Mouse (Mus musculus) small intestine, adult 2 months (tissue): ENCODE results near the gene Zfyve28. TPM values are rescaled to one million over a fixed set of nuclear protein-coding genes. Genes with fewer than 3 reads are reported as not detected.

Experiments used
- H3K27ac ChIP-seq: fragments of 200-500 bp; 2 replicates; pipeline ENCODE4 v1.5.1; 2012; ENCODE audit warnings: low read depth, low read length, control low read depth, inconsistent platforms; ENCODE audit not compliant: insufficient read depth
- H3K27me3 ChIP-seq: fragments of 200-500 bp; 2 replicates; pipeline ENCODE4 v1.6.1; 2012; ENCODE audit warnings: mild to moderate bottlenecking, moderate library complexity, low read length, inconsistent platforms; ENCODE audit not compliant: control insufficient read depth, insufficient read depth
- H3K36me3 ChIP-seq: fragments of 200-500 bp; 2 replicates; pipeline ENCODE4 v1.6.1; 2012; ENCODE audit warnings: mild to moderate bottlenecking, low read length, control low read depth, inconsistent platforms; ENCODE audit not compliant: control insufficient read depth, insufficient read depth
- H3K4me1 ChIP-seq: fragments of 200-500 bp; 2 replicates; pipeline ENCODE4 v1.6.1; 2012; ENCODE audit warnings: low read length, inconsistent platforms, mixed read lengths; ENCODE audit not compliant: control insufficient read depth, insufficient read depth, insufficient read length
- H3K4me3 ChIP-seq: fragments of 200-500 bp; 2 replicates; pipeline ENCODE4 v1.5.1; 2012; ENCODE audit warnings: low read depth, mild to moderate bottlenecking, control low read depth, inconsistent platforms, low read length, moderate library complexity
- CTCF ChIP-seq: fragments of 200-500 bp; IDR thresholded peaks from 2 replicates; pipeline ENCODE4 v1.5.1; 2012; ENCODE audit warnings: low read depth, mild to moderate bottlenecking, control low read depth, inconsistent platforms, low read length, moderate library complexity, mixed read lengths; ENCODE audit not compliant: insufficient replicate concordance, insufficient read length; ENCODE audit errors: extremely low read depth
- POLR2A ChIP-seq: fragments of 200-500 bp; IDR thresholded peaks from 2 replicates; pipeline ENCODE4 v1.6.1; 2012; ENCODE audit warnings: low read depth, mild to moderate bottlenecking, control low read depth, inconsistent platforms, low read length, moderate library complexity
- WGBS: fragments of 180-500 bp; shearing (Covaris S2); methylation state at CpG from one replicate; pipeline ENCODE4 v1.1.7; 2018; 5-methylcytosine and 5-hydroxymethylcytosine counted together
- polyA plus RNA-seq: library from polyadenylated mRNA; depleted of rRNA; stranded (reverse); fragments of >200 nt; gene quantifications from 2 replicates; pipeline ENCODE4 v1.2.3, GENCODE M21; 2012

Gene Zfyve28
- polyA plus RNA-seq, 1 experiment, result 1.7 TPM

DNA sequence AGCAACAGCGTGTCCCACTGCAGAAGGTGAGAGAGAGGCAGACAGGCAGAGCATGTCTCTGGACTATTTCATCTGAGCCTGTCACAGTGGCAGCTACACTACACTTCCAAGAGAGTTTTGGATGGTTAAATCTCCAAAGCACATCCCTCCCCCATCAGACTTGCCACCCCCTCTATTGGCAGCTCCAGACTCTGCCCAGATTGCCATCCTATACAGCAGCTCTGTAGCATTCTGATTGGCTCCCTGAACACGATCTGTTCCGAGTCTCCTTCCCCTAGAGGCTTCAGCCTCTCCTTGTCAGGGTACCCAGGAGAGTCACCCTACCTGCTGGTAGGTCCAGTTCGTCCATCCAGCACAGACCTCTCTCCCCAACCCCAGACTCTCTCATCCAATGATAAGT is 9.8 kb upstream of the Zfyve28 start:
- TF ChIP-seq CTCF (no peak), POLR2A (no peak)

DNA sequence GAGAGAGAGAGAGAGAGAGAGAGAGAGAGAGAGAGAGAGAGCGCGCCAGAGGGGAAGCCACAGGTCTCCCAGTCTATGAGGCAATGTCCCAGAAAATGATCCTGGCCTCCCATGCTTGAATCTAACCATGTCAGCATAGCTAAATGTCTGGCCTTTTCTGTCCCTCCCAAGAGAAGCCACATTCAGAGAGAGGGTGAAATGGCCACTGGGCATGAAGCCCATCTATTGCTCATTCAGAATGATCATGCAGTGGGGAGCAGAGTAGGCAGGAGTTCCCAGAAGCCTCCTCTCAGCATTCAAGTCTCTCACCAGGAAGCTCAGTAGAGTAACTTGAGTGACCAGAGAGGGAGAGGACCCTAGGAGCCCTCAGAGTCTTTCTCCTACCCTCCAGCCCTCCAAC is 6.9 kb upstream of the Zfyve28 start:
- TF ChIP-seq POLR2A, result no peak
- TF ChIP-seq CTCF, result no peak
- H3K27ac ChIP-seq, result no peak overlapping the region
- 52% methylated on average over 2 of the region's 2 CpGs for WGBS
- H3K4me3 ChIP-seq, result no peak overlapping the region
- no peaks in the 10 kb centered on the region for H3K36me3 ChIP-seq
- no peaks in the 10 kb centered on the region for H3K4me1 ChIP-seq
- H3K27me3 ChIP-seq, result no peaks in the 10 kb centered on the region

More for the DNA sequence above, 9.8 kb upstream of the Zfyve28 start:
- Histone ChIP-seq H3K36me3 (no peaks in the 10 kb centered on the region), H3K27me3 (no peaks in the 10 kb centered on the region), H3K27ac (no peak overlapping the region), H3K4me1 (no peaks in the 10 kb centered on the region), H3K4me3 (no peak overlapping the region)
- WGBS, result 50% methylated on average over 4 of the region's 4 CpGs

DNA sequence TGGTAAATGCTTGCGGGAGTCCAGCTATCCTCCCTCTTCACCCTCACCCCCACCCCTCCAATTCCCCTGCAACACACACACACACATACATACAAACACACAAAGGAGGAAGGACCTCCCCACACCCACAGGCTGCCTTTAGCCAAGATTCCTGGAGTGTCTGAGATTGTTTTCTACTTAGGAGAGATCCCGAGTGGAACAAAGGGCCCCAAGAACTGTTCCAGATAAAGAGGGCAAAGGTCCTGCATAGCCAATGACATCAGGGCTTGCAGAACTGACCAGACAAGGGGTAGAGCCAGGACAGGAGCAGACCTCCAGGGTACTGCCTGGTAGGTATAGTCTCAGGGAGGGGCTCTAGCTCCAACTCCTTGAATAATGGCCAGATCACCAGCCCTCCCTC is 6.4 kb upstream of the Zfyve28 start:
- Histone ChIP-seq H3K4me1 (no peaks in the 10 kb centered on the region), H3K36me3 (no peaks in the 10 kb centered on the region), H3K27ac (no peak overlapping the region), H3K4me3 (no peak overlapping the region), H3K27me3 (no peaks in the 10 kb centered on the region)
- TF ChIP-seq CTCF, result no peak
- no peak for TF ChIP-seq POLR2A
- whole genome bisulfite sequencing, result 27% methylated on average over 2 of the region's 2 CpGs

DNA sequence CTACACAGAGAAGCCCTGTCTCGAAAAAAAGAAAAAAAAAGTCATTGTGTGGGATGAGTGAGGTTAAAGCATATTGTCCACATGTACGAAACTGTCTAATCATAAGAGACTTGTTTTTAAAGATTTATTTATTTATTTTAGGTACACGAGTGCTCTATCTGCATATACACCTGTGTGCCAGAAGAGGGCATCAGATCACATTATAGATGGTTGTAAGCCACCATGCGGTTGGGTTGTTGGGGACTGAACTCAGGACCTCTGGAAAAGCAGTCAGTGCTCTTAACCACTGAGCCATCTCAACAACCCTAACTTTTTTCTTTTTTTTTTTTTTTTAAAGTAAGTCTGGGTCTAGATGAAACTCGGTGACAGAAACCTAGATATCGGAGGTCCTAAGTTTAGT is 5.1 kb upstream of the Zfyve28 start:
- Histone ChIP-seq H3K4me1 (peaks cover 3% of the 10 kb centered on the region; the same call in 1 of the 2 replicates), H3K27me3 (peaks cover 6% of the 10 kb centered on the region), H3K27ac (no peak overlapping the region), H3K4me3 (no peak overlapping the region), H3K36me3 (no peaks in the 10 kb centered on the region)
- TF ChIP-seq CTCF (no peak), POLR2A (no peak)
- WGBS, result 81% methylated on average over 6 of the region's 6 CpGs

DNA sequence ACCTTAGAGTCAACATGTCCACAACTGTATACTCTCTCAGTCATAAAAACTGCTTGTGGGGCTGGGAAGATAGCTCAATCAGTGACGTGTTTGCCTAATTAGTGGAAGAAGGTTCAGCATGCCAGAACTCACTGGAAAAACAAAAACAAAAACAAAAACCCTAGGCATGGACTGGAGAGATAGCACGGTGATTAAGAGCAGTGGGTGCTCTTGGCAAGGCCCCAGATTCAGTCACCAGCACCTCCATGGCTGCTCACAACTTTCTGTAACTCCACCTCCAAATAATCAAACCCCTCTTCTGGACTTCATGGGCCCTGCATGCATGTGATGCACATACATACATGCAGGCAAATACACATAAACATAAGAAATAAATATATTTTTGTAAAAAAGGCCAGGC is 1.0 kb upstream of the Zfyve28 start:
- no peak overlapping the region for H3K4me3 ChIP-seq
- no peaks in the 10 kb centered on the region for H3K36me3 ChIP-seq
- no peak overlapping the region for H3K27ac ChIP-seq
- 52% methylated on average over 2 of the region's 2 CpGs for WGBS
- peaks cover 30% of the 10 kb centered on the region for H3K27me3 ChIP-seq
- H3K4me1 ChIP-seq, result peaks cover 7% of the 10 kb centered on the region
- TF ChIP-seq CTCF (no peak), POLR2A (no peak)

DNA sequence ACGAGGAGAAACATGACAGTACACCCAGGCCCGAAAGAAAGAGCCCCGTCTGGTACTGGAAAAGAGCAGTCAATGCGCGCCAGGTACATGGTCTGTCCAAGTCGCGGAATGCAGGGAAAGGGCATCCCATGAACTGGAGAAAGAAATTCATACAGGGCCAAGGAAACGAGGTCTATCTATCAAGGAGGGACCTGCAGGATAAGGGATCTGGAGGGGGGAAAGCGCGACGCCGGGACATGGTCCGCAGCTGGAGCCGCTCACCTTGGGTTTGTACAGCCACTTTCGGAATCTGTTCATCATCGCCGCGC is 457 bp downstream of the Zfyve28 start:
- peaks cover 7% of the 10 kb centered on the region for H3K4me1 ChIP-seq
- peaks cover 30% of the 10 kb centered on the region for H3K27me3 ChIP-seq
- H3K36me3 ChIP-seq, result no peaks in the 10 kb centered on the region
- H3K27ac ChIP-seq, result no peak overlapping the region
- 3% methylated on average over 18 of the region's 18 CpGs for WGBS
- peak overlapping the region; percentile 57 for H3K4me3 ChIP-seq
- TF ChIP-seq CTCF (no peak), POLR2A (no peak)

DNA sequence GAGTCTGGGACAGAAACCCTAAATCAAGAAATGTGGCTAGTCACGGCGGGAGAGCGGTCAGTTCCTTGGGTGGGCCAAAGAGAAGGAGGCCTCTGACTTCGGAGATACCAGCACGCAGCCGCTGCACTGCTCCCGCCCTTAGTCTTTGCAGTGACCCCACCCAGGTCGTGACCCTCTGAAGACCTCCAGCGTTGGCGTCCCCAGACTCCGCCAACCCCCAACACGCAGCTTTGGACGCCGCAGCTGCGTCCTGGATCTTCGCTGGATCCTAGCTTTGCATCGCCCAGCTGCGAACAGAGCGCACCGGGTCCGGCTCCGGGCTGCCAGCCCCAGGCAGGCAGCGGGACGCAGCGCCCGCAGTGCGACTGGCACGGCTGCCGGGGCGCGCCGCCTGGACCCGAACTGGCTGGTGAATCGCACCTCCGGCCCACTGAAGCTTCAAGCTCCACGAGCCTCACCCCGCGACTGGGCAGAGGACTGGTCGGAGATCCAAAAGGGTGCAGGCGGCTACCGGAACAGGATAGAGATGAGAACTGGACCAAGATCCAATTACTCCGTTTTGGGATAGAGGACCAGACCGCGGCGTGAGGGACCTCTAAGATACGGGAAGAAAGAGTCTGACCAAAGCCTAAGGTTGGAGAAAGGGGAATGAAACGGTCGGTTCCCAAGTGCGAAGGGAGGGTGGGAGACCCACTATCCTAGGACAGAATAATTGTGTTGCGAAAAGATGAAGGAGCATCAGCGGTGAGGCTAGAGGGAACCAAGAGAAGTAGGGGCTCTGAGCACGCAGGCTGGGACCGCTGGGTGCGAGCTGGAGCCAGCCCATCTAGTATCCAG is 1.0 kb downstream of the Zfyve28 start:
- TF ChIP-seq CTCF (no peak), POLR2A (no peak)

DNA sequence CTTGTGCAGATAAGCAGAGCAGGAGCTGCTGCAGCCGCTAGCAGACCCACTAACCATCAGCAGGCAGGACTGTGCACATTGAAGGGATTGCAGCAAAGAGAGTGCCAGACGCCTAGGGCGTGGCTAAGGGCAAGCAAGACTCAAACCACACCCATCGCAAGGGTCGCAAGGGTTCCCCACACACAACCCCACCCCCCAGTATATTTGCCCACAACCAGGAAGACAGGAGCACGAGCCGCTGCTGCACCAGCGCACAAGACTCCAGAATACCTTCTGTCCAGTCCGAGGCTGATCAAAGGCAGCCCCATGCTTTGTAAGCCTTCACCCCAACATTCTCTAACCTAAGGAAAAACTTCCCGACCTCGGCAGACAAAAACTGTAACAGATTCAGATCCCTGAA is 1.7 kb downstream of the Zfyve28 start:
- H3K4me3 ChIP-seq, result no peak overlapping the region
- TF ChIP-seq CTCF (no peak), POLR2A (no peak)
- peaks cover 7% of the 10 kb centered on the region for H3K4me1 ChIP-seq
- H3K36me3 ChIP-seq, result no peaks in the 10 kb centered on the region
- H3K27me3 ChIP-seq, result peaks cover 30% of the 10 kb centered on the region
- H3K27ac ChIP-seq, result no peak overlapping the region
- WGBS, result 3% methylated on average over 11 of the region's 11 CpGs

More for the DNA sequence above, 1.0 kb downstream of the Zfyve28 start:
- no peak overlapping the region for H3K27ac ChIP-seq
- H3K36me3 ChIP-seq, result no peaks in the 10 kb centered on the region
- 2% methylated on average over 54 of the region's 54 CpGs for WGBS
- H3K4me1 ChIP-seq, result peaks cover 7% of the 10 kb centered on the region
- H3K27me3 ChIP-seq, result peaks cover 30% of the 10 kb centered on the region
- H3K4me3 ChIP-seq, result peak overlapping the region; percentile 57
